Mouse (Mus musculus) kidney, adult 18-20 months (tissue): Measurements from ENCODE around the gene Ugt1a5.
"Not testable (repeated sequence)": the region's sequence is repeated elsewhere in the genome, so short reads cannot be mapped to it uniquely, and the experiment has no call there.

Experiments used
- DNase-seq: peaks from one replicate; pipeline ENCODE4 v3.0.0; 2021

The Ugt1a5 gene

GRCm38 (mm10) chr1:88199996-88200395 is 34.2 kb downstream of the Ugt1a5 start:
- DNase-seq = peak; percentile 39

- DNase-seq = peak; percentile 66
Measured at GRCm38 (mm10) chr1:88200456-88200855, 34.6 kb downstream of the Ugt1a5 start, which contains the start of gene Ugt1a2. Gene Ugt1a2 (plus strand): TSS chr1:88200601.

GRCm38 (mm10) chr1:88205294-88205922 is 39.6 kb downstream of the Ugt1a5 start, which contains the start of gene Dnajb3:
Gene Dnajb3 (minus strand): TSS chr1:88205782.
- peak; percentile 75 for DNase-seq

GRCm38 (mm10) chr1:88206843-88207479 is 41.1 kb downstream of the Ugt1a5 start:
- DNase-seq = no peak

GRCm38 (mm10) chr1:88211812-88212211 is 46.0 kb downstream of the Ugt1a5 start, which contains the start of gene Ugt1a1:
Gene Ugt1a1 (plus strand): TSS chr1:88211959.
- peak; percentile 45 for DNase-seq

GRCm38 (mm10) chr1:88212341-88213045 is 46.7 kb downstream of the Ugt1a5 start:
- DNase-seq = no peak

- DNase-seq = no peak
Measured at GRCm38 (mm10) chr1:88213061-88213460, 47.2 kb downstream of the Ugt1a5 start.

GRCm38 (mm10) chr1:88213766-88214461 is 48.1 kb downstream of the Ugt1a5 start:
- no peak for DNase-seq

GRCm38 (mm10) chr1:88214462-88214952 is 48.7 kb downstream of the Ugt1a5 start:
- DNase-seq = no peak

- DNase-seq = no peak
Measured at GRCm38 (mm10) chr1:88215466-88216380, 49.9 kb downstream of the Ugt1a5 start.

GRCm38 (mm10) chr1:88216551-88216950 is 50.7 kb downstream of the Ugt1a5 start:
- no peak for DNase-seq

- no peak for DNase-seq
Measured at GRCm38 (mm10) chr1:88217144-88217543, 51.3 kb downstream of the Ugt1a5 start.

GRCm38 (mm10) chr1:88217576-88217975 is 51.8 kb downstream of the Ugt1a5 start:
- no peak for DNase-seq

- DNase-seq = no peak
Measured at GRCm38 (mm10) chr1:88218051-88218450, 52.2 kb downstream of the Ugt1a5 start.

GRCm38 (mm10) chr1:88218591-88218990 is 52.8 kb downstream of the Ugt1a5 start:
- no peak for DNase-seq

GRCm38 (mm10) chr1:88219054-88219453 is 53.2 kb downstream of the Ugt1a5 start:
- no peak for DNase-seq

- DNase-seq = no peak
Measured at GRCm38 (mm10) chr1:88220336-88220735, 54.5 kb downstream of the Ugt1a5 start.

GRCm38 (mm10) chr1:88222216-88222615 is 56.4 kb downstream of the Ugt1a5 start:
- DNase-seq = no peak

GRCm38 (mm10) chr1:88223011-88223515 is 57.3 kb downstream of the Ugt1a5 start:
- DNase-seq = not testable (repeated sequence)

- no peak for DNase-seq
Measured at GRCm38 (mm10) chr1:88223591-88223990, 57.8 kb downstream of the Ugt1a5 start.

GRCm38 (mm10) chr1:88224029-88224776 is 58.4 kb downstream of the Ugt1a5 start:
- DNase-seq = no peak
